In genomic region chr16:10773543-10773942, GRCm38 (mm10) we compare ENCODE assay signal across 1 mouse cellular context.
A peak's percentile ranks its signal among the peaks of the same experiment; 100 is the strongest.
TF ChIP-seq lines count a peak whose summit lies in the region.

No protein-coding gene starts in this region.

TF ChIP-seq in myocyte, 11 proteins besides CTCF, POLR2A, EP300 and RAD21 (continued from another document):
- peak in 2 of 3 experiments; percentile 19 to 67 for TF ChIP-seq MYOG (IDR thresholded peaks at IDR 0.05; ENCODE audit: control insufficient read depth in 1 of 3, insufficient read depth in 1 of 3, insufficient read length in 2 of 3, low read depth in 2 of 3)
- TF ChIP-seq CEBPB (IDR thresholded peaks at IDR 0.05; ENCODE audit: insufficient read depth, poor library complexity, severe bottlenecking) = no peak
- TF ChIP-seq MYOD1 (IDR thresholded peaks at IDR 0.05; ENCODE audit: control insufficient read depth in 1 of 3, insufficient read length in 2 of 3, low read depth in 2 of 3) = peak in 2 of 3 experiments; percentile 10 to 40
- no peak for TF ChIP-seq TCF3 (IDR thresholded peaks at IDR 0.05; ENCODE audit: insufficient read length, low read depth)
- TF ChIP-seq POLR2AphosphoS2 (IDR thresholded peaks at IDR 0.05; ENCODE audit: insufficient read length, low read depth) = no peak
